In the genomic region with DNA sequence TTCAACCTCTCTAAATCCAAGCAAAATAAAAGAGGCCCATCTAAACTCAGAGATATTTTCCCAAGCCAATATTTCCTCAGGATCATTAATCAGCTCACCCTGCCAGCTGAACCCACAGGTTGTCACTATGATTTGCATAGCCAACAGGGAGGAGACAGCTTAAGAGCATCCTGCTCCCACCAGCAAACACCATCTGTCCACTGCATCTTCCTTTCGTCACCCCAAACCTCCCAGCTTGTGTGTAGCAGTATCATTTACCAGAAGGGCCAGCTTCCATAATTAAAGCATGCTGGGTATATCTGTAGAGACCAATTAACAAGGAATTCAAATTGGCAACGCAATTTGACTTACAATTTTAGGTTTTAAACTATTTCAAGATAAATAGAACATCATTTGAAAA, we compare ENCODE assay signal across 13 mouse cellular contexts. TPM values are rescaled to one million over a fixed set of nuclear protein-coding genes. Genes with fewer than 3 reads are reported as not detected.
DNase-seq lines count a peak whose midpoint lies in the region; ATAC-seq lines count a peak whose summit lies in the region.
"Had no signal": no experiment of that assay in that cellular context is flagged by ENCODE, and none has a peak within 500 bp of the region (broad histone marks: within the 10 kb centered on the region; RNA-seq: fewer than 3 reads in every experiment).

No protein-coding gene starts in this region.

- H3K4me1 ChIP-seq in forebrain, embryonic 14.5 days (ENCODE audit: control insufficient read depth, insufficient read depth, low read length), result no peaks in the 10 kb centered on the region
- H3K4me1 ChIP-seq: liver, embryonic 12.5 days had no signal

- no peak overlapping the region for H3K9ac ChIP-seq in forebrain, embryonic 14.5 days (ENCODE audit: low read length)
- H3K9ac ChIP-seq: liver, embryonic 12.5 days had no signal

- H3K27me3 ChIP-seq in forebrain, embryonic 14.5 days (replicated peaks; ENCODE audit: control insufficient read depth, insufficient read depth, low read length), result no peaks in the 10 kb centered on the region
- H3K27me3 ChIP-seq: liver, embryonic 12.5 days had no signal

- no peaks in the 10 kb centered on the region for H3K9me3 ChIP-seq in forebrain, embryonic 14.5 days (replicated peaks; ENCODE audit: control insufficient read depth, low read length)
- H3K9me3 ChIP-seq: liver, embryonic 12.5 days had no signal

- peak; percentile 56 for DNase-seq in layer of hippocampus, adult 11-12 months (ENCODE audit: low spot score)
- no peak for DNase-seq in layer of hippocampus, postnatal 25 days (ENCODE audit: extremely low spot score in 1 of 2, low spot score in 1 of 2)
- peak; percentile 56 for DNase-seq in brain, adult 2 months (ENCODE audit: low read depth, low spot score)
- peak; percentile 70 for DNase-seq in forebrain, embryonic 14.5 days (ENCODE audit: low spot score)
- DNase-seq in layer of hippocampus, adult 8-10 months (ENCODE audit: low spot score in 2 of 2), result peak; percentile 35 to 51
- no peak for DNase-seq in urinary bladder, adult 2 months (ENCODE audit: low spot score)
- DNase-seq in ovary, postnatal 36 days (ENCODE audit: low spot score), result no peak
- DNase-seq: adrenal gland, postnatal 14 days; heart, postnatal 36 days; kidney, postnatal 4 days; right cerebral cortex, postnatal 14 days had no signal

- H3K36me3 ChIP-seq in forebrain, embryonic 14.5 days (ENCODE audit: control insufficient read depth, insufficient read depth, low read length), result peaks cover 35% of the 10 kb centered on the region

- H3K4me3 ChIP-seq in forebrain, embryonic 14.5 days (ENCODE audit: low read depth, low read length), result no peak overlapping the region
- H3K4me3 ChIP-seq: liver, embryonic 12.5 days had no signal

- no peak overlapping the region for H3K4me2 ChIP-seq in forebrain, embryonic 14.5 days (ENCODE audit: low read length)
- H3K4me2 ChIP-seq: liver, embryonic 12.5 days had no signal

- WGBS in forebrain, embryonic 14.5 days, result 67% methylated on average over 2 of the region's 2 CpGs

- 0 out of 2 replicates have a peak overlapping the region, but pooled peaks have one; percentile 48 for H3K27ac ChIP-seq in forebrain, embryonic 14.5 days (ENCODE audit: low read depth, low read length)
- H3K27ac ChIP-seq: liver, embryonic 12.5 days had no signal

- ATAC-seq in forebrain, embryonic 14.5 days, result peak; percentile 82; the same call in 1 of the 2 replicates
- ATAC-seq: liver, embryonic 12.5 days; lung, postnatal 0 days had no signal

RNA-seq across cellular contexts. Expression of a gene that starts 40.8 kb away (rescaled TPM):
- 10 to 100 TPM; 47.8 to 52.3 TPM for total RNA-seq in layer of hippocampus, postnatal 25 days (2021)
- 37.3 and 37.7 TPM in 2 replicates for polyA plus RNA-seq in forebrain, embryonic 14.5 days (2014; fragmentation: Nextera tagmentation; extraction: Ambion mirVana)
- total RNA-seq in layer of hippocampus, adult 8-10 months (2022), result 10 to 100 TPM; 46.3 to 54.2 (median 48.7) TPM
- 64.4 and 65.9 TPM in 2 replicates for polyA plus RNA-seq in urinary bladder, adult 2 months (2012; rRNA removed)

Comparison
In these comparisons a context has a peak if more than half of its experiments do, and no peak if none do; other contexts are left out.
1. DNase-seq: peak in layer of hippocampus, adult 11-12 months (single experiment), brain, adult 2 months (single experiment), forebrain, embryonic 14.5 days (single experiment) and layer of hippocampus, adult 8-10 months (2 of 2); none in layer of hippocampus, postnatal 25 days (0 of 2), urinary bladder, adult 2 months (single experiment) and ovary, postnatal 36 days (single experiment).